Mouse (Mus musculus) small intestine, adult 2 months (tissue): ENCODE measurements around the gene Selenon.

ENCODE experiments used
- CTCF ChIP-seq: fragments of 200-500 bp; IDR thresholded peaks from 2 replicates; pipeline ENCODE4 v1.5.1; 2012; ENCODE audit warnings: low read depth, mild to moderate bottlenecking, control low read depth, inconsistent platforms, low read length, moderate library complexity, mixed read lengths; ENCODE audit not compliant: insufficient replicate concordance, insufficient read length; ENCODE audit errors: extremely low read depth
- POLR2A ChIP-seq: fragments of 200-500 bp; IDR thresholded peaks from 2 replicates; pipeline ENCODE4 v1.6.1; 2012; ENCODE audit warnings: low read depth, mild to moderate bottlenecking, control low read depth, inconsistent platforms, low read length, moderate library complexity

- TF ChIP-seq CTCF (no peak), POLR2A (no peak)
These were observed 18.9 kb upstream of the Selenon start for GRCm38 (mm10) chr4:134570704-134571451.
